8 mouse cellular contexts compared by ENCODE assay signal in genomic region chr16:43168506-43168905, GRCm38 (mm10).
A peak's percentile ranks its signal among the peaks of the same experiment; 100 is the strongest.
DNase-seq lines count a peak whose midpoint lies in the region; ATAC-seq and TF ChIP-seq lines count a peak whose summit lies in the region.

No protein-coding gene starts in this region.

- no peaks in the 10 kb centered on the region for H3K9me3 ChIP-seq in intestine, embryonic 16.5 days (ENCODE audit: control insufficient read depth, low read length)

- H3K9ac ChIP-seq in intestine, embryonic 16.5 days (ENCODE audit: low read depth, low read length) = no peak overlapping the region

- 0 out of 2 replicates have a peak, but pooled peaks have one; percentile 27 for TF ChIP-seq CTCF in small intestine, adult 2 months (IDR thresholded peaks at IDR 0.05; ENCODE audit: extremely low read depth, insufficient read length, insufficient replicate concordance, low read depth, low read length)

- H3K4me1 ChIP-seq in intestine, embryonic 16.5 days (ENCODE audit: control insufficient read depth, insufficient read depth, low read length) = no peaks in the 10 kb centered on the region
- no peaks in the 10 kb centered on the region for H3K4me1 ChIP-seq in small intestine, adult 2 months (ENCODE audit: control insufficient read depth, insufficient read depth, insufficient read length, low read length)

- 79% methylated on average over 4 of the region's 4 CpGs for WGBS in intestine, embryonic 16.5 days
- WGBS in small intestine, adult 2 months = 88% methylated on average over 4 of the region's 4 CpGs

- no peaks in the 10 kb centered on the region for H3K27me3 ChIP-seq in intestine, embryonic 16.5 days (replicated peaks; ENCODE audit: control insufficient read depth, insufficient read depth, low read length)
- H3K27me3 ChIP-seq in small intestine, adult 2 months (ENCODE audit: control insufficient read depth, insufficient read depth, low read length) = no peaks in the 10 kb centered on the region

- no peaks in the 10 kb centered on the region for H3K36me3 ChIP-seq in intestine, embryonic 16.5 days (ENCODE audit: control insufficient read depth, insufficient read depth, low read length)
- H3K36me3 ChIP-seq in small intestine, adult 2 months (ENCODE audit: control insufficient read depth, insufficient read depth, low read length) = no peaks in the 10 kb centered on the region

- peak; percentile 62; the same call in 1 of the 2 replicates for ATAC-seq in intestine, embryonic 16.5 days

- no peak overlapping the region for H3K27ac ChIP-seq in intestine, embryonic 16.5 days (ENCODE audit: low read length)
- no peak overlapping the region for H3K27ac ChIP-seq in small intestine, adult 2 months (ENCODE audit: insufficient read depth, low read depth, low read length)

- TF ChIP-seq POLR2A in small intestine, adult 2 months (IDR thresholded peaks at IDR 0.05; ENCODE audit: low read depth, low read length) = no peak

- no peak overlapping the region for H3K4me2 ChIP-seq in intestine, embryonic 16.5 days (ENCODE audit: low read depth, low read length)

- no peak overlapping the region for H3K4me3 ChIP-seq in intestine, embryonic 16.5 days (ENCODE audit: low read length)
- H3K4me3 ChIP-seq in small intestine, adult 2 months (ENCODE audit: low read depth, low read length) = no peak overlapping the region

- DNase-seq in cerebellum, postnatal 14 days = peak; percentile 49 to 51
- DNase-seq in cerebellum, adult 18-20 months = no peak
- DNase-seq in right cerebral cortex, adult 18-20 months = peak; percentile 6
- no peak for DNase-seq in right cerebral cortex, postnatal 4 days
- DNase-seq in cerebellum, adult 11-12 months = no peak
- no peak for DNase-seq in layer of hippocampus, postnatal 10 days (ENCODE audit: low spot score in 2 of 2)

Comparison
In these comparisons a context has a peak if more than half of its experiments do, and no peak if none do; other contexts are left out.
1. DNase-seq: peak in cerebellum, postnatal 14 days (2 of 2) and right cerebral cortex, adult 18-20 months (single experiment); none in cerebellum, adult 18-20 months (0 of 2), right cerebral cortex, postnatal 4 days (single experiment), cerebellum, adult 11-12 months (single experiment) and layer of hippocampus, postnatal 10 days (0 of 2).